Mouse (Mus musculus) adrenal gland (tissue): Measurements from ENCODE around the gene Fitm2.
"Not testable (repeated sequence)": the region's sequence is repeated elsewhere in the genome, so short reads cannot be mapped to it uniquely, and the experiment has no call there.

Experiments used
- intact Hi-C: fragments of 180-260 bp; cut with DNase I; formaldehyde crosslinking; loops from one replicate; pipeline ENCODE4 v1.15.1; 2025

Fitm2 gene

GRCm38 (mm10) chr2:163463998-163464397 is 8.4 kb downstream of the Fitm2 start:
- intact Hi-C loops, result no loop called here

- intact Hi-C loops, result no loop called here
Observed at GRCm38 (mm10) chr2:163463251-163463769, 9.1 kb downstream of the Fitm2 start.

GRCm38 (mm10) chr2:163462801-163463200 is 9.6 kb downstream of the Fitm2 start:
- intact Hi-C loops, result no loop called here

GRCm38 (mm10) chr2:163462386-163462785 is 10.0 kb downstream of the Fitm2 start:
- intact Hi-C loops, result no loop called here

GRCm38 (mm10) chr2:163461307-163461706 is 11.1 kb downstream of the Fitm2 start:
- intact Hi-C loops, result not testable (repeated sequence)

GRCm38 (mm10) chr2:163460622-163461021 is 11.8 kb downstream of the Fitm2 start:
- intact Hi-C loops, result no loop called here

GRCm38 (mm10) chr2:163459380-163459779 is 13.0 kb downstream of the Fitm2 start:
- intact Hi-C loops, result no loop called here

- intact Hi-C loops, result no loop called here
Observed at GRCm38 (mm10) chr2:163458539-163459265, 13.7 kb downstream of the Fitm2 start.

- intact Hi-C loops, result loop anchor here (5.0 kb wide), 1 partner anchor 144 kb away; no protein-coding TSS in a partner anchor
Observed at GRCm38 (mm10) chr2:163453378-163453777, 19.1 kb downstream of the Fitm2 start.

GRCm38 (mm10) chr2:163452738-163453137 is 19.7 kb downstream of the Fitm2 start:
- intact Hi-C loops, result loop anchor here (5.0 kb wide), 1 partner anchor 145 kb away; no protein-coding TSS in a partner anchor

GRCm38 (mm10) chr2:163450668-163451295 is 21.6 kb downstream of the Fitm2 start:
- intact Hi-C loops, result loop anchor here (5.0 kb wide), 1 partner anchor 147 kb away; no protein-coding TSS in a partner anchor

GRCm38 (mm10) chr2:163449276-163449675 is 23.2 kb downstream of the Fitm2 start:
- intact Hi-C loops, result no loop called here

GRCm38 (mm10) chr2:163447375-163447774 is 25.1 kb downstream of the Fitm2 start:
- intact Hi-C loops, result no loop called here

GRCm38 (mm10) chr2:163444017-163444416 is 28.4 kb downstream of the Fitm2 start:
- intact Hi-C loops, result no loop called here

- intact Hi-C loops, result no loop called here
Observed at GRCm38 (mm10) chr2:163443543-163443942, 28.9 kb downstream of the Fitm2 start.

- intact Hi-C loops, result no loop called here
Observed at GRCm38 (mm10) chr2:163439488-163439887, 32.9 kb downstream of the Fitm2 start.

- intact Hi-C loops, result no loop called here
Observed at GRCm38 (mm10) chr2:163438619-163439451, 33.6 kb downstream of the Fitm2 start.

- intact Hi-C loops, result no loop called here
Observed at GRCm38 (mm10) chr2:163438246-163438618, 34.2 kb downstream of the Fitm2 start, which contains the start of gene Gdap1l1. Gdap1l1 (plus strand) TSS chr2:163438476.

- intact Hi-C loops, result no loop called here
Observed at GRCm38 (mm10) chr2:163437800-163438199, 34.6 kb downstream of the Fitm2 start.

- intact Hi-C loops, result no loop called here
Observed at GRCm38 (mm10) chr2:163433971-163434370, 38.5 kb downstream of the Fitm2 start.

- intact Hi-C loops, result no loop called here
Observed at GRCm38 (mm10) chr2:163431289-163431688, 41.1 kb downstream of the Fitm2 start.
